Mouse (Mus musculus): ENCODE data around the gene Tnrc6b. TPM values are rescaled to one million over a fixed set of nuclear protein-coding genes. Genes with fewer than 3 reads are reported as not detected.
A peak's percentile ranks its signal among the peaks of the same experiment; 100 is the strongest.

Tnrc6b gene
- total RNA-seq, 2 experiments from 2014 or later = 138 to 245 TPM

DNA sequence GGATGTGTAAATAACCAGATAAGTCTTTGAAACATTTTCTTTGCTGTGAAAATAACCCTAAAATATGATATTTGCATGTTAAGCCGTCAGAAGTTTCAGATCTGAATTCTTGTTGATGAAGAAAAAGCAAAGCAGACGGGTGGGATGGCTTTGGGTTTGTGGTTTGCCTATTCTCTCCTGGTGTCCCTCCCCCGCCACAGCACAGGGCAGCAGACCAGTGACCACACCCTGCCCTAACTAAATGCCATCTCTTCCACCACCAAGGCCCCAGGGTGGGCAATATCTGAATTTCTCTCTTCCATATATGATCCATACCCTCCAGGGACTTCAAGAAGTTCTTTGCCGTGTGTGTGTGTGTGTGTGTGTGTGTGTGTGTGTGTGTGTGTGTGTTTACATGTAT, 227.5 kb downstream of the Tnrc6b start:
- no peak for ATAC-seq (replicated peaks; ENCODE audit: low FRiP score, poor library complexity, severe bottlenecking)

- ATAC-seq (replicated peaks; ENCODE audit: low FRiP score, poor library complexity, severe bottlenecking) = no peak
Measured at GRCm38 (mm10) chr15:80939401-80939800, 228.3 kb downstream of the Tnrc6b start.

DNA sequence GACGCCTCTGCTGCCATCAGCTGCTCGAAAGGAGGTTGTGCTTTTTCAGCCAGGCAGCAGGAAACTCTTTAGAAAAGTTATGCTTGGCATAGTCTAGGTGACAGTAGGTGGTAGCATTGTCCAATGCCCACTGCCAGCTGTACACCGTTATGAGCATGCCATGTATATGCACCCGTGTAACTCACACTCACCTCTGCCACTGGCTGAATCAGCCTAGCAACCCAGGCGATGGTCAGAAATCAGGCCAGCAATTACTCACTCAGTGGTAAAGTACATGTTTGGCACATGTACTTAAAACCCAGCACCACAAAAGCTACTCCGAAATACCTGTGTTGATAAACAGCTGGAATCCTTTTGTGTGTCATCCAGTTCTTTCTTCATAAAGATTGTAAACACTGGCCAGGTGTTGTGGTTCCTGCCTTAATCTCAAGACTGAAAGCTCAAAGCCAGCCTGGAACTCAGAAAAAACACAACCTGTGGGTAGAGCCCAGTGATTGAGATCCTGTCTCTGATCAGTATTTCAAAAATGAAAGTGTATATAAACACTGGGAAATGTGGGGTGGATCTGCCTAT, 230.4 kb downstream of the Tnrc6b start:
- no peak for ATAC-seq (replicated peaks; ENCODE audit: low FRiP score, poor library complexity, severe bottlenecking)

- ATAC-seq (replicated peaks; ENCODE audit: low FRiP score, poor library complexity, severe bottlenecking) = peak; percentile 44
Measured at GRCm38 (mm10) chr15:80945851-80946250, 234.7 kb downstream of the Tnrc6b start.

GRCm38 (mm10) chr15:80948145-80949135, 237.3 kb downstream of the Tnrc6b start, which contains the start of gene Adsl:
Gene Adsl (plus strand): TSS chr15:80948490.
- ATAC-seq (replicated peaks; ENCODE audit: low FRiP score, poor library complexity, severe bottlenecking) = peak; percentile 97

GRCm38 (mm10) chr15:80949431-80949830, 238.3 kb downstream of the Tnrc6b start:
- ATAC-seq (replicated peaks; ENCODE audit: low FRiP score, poor library complexity, severe bottlenecking) = no peak

DNA sequence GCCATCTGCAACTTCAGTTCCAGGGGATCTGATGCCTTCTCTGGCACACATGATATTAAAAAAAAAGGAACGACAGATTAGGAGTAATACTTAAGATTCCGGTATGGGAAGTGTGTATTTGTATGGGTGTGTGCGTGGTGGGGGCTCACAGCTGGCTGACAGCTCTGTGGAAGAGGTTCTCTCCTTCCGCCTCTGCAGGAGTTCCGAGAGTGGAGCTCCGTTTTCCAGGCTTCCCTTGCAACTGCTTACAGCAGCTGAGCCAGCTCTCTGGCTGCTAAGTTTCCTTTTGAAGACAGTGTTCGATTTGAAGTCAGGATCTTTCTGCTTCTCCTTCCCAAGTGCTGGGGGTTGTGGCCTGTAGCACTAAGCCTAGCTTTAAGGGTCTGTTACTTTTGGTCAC, 238.9 kb downstream of the Tnrc6b start:
- no peak for ATAC-seq (replicated peaks; ENCODE audit: low FRiP score, poor library complexity, severe bottlenecking)

DNA sequence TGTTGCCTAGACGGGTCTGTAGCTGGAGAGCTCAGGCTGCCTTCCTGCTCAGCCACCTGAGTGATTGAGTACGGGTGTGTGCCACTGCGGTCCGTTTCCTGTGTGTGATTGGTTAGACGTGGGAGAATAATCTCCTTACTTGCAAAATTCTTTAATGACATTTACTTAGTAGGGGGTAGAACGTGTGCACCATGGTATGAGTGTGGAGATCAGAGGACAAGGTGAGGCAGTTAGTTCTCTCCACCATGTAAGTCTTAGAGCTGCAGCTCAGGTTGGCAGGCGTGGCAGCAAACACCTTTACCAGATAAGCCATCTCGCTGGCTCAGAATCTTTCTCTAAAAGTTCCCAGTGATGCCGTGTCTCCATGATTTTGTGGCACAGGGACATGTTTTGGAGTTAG, 242.9 kb downstream of the Tnrc6b start:
- no peak for ATAC-seq (replicated peaks; ENCODE audit: low FRiP score, poor library complexity, severe bottlenecking)

- ATAC-seq (replicated peaks; ENCODE audit: low FRiP score, poor library complexity, severe bottlenecking) = no peak
Measured at GRCm38 (mm10) chr15:80954861-80955260, 243.7 kb downstream of the Tnrc6b start.

- no peak for ATAC-seq (replicated peaks; ENCODE audit: low FRiP score, poor library complexity, severe bottlenecking)
Measured at GRCm38 (mm10) chr15:80955836-80956438, 244.8 kb downstream of the Tnrc6b start.

DNA sequence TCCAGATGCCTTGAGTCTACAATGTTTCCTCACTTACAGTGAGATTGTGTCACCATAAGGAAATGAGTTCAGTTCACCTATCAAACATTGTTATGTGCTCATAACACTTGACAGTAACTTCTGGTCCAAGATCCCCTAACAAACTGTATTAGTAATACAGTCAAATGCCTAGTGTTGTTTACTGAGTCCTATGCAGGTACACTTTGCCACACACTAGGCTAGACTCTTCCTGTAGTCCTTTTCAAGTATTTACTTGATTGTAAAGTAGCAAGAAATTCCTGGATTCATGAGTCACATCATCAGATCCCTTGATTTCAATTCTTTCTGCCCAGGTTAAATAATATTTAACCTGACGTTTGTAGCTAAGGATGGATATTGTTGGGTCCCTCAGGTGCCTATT, 258.3 kb downstream of the Tnrc6b start:
- ATAC-seq (replicated peaks; ENCODE audit: low FRiP score, poor library complexity, severe bottlenecking) = no peak

DNA sequence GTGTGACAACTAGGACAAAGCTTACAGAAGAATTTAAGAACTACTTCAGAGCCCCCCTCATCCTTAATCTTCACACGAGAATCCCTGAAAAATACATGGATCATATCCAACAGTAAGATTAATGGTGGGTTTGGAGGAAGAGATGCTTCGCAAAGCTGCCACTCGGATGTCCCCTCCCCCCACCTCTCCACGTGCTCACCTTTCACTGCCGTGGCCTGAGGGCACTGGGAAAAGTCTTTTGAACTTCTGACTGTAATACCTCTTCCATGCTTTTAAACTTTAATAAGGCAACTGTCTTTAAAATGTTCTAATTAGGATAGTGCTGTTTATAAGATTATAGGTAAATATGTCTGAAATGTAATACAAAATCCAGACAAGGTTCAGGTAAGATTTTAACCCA, 263.2 kb downstream of the Tnrc6b start:
- no peak for ATAC-seq (replicated peaks; ENCODE audit: low FRiP score, poor library complexity, severe bottlenecking)

- no peak for ATAC-seq (replicated peaks; ENCODE audit: low FRiP score, poor library complexity, severe bottlenecking)
Measured at GRCm38 (mm10) chr15:80975666-80976065, 264.6 kb downstream of the Tnrc6b start.

DNA sequence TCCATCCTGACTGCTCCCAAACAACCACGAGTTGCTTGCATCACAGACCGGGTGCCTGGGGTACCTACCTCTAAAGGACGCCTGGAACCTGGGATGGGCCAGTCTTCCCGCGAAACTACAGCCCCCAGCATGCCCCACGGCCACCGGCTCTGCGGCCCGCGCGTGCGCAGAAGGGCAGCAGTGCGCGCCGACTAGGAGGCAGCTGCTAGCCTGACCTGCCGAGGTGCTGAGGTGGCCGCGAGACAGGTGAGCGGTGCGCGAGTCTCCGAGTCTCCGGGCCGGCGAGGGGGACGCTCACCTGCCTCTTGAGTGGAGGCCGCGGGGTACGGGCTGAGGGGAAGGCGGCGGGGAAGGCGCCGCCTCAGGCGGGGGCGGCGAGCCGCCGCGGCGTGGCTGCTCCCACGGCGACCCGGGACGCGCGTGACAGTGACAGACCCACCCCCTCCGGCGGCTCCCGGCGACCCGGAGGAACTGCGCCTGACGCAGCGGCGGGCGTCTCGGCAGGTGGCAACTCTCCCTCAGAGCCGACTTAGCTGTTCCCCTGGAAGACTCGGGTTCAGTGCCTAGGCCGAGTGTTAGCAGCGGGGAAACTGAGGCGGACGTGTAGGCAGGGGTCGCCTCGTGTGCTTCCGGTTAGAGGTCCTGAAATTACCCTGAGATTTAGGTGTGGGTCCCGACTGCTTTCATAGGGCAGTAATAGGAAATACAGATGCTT, 266.7 kb downstream of the Tnrc6b start, which contains the start of gene Sgsm3:
Gene Sgsm3 (plus strand): TSS at position 146 of the 715 bp plus-strand sequence.
- peak; percentile 94 for ATAC-seq (replicated peaks; ENCODE audit: low FRiP score, poor library complexity, severe bottlenecking)

DNA sequence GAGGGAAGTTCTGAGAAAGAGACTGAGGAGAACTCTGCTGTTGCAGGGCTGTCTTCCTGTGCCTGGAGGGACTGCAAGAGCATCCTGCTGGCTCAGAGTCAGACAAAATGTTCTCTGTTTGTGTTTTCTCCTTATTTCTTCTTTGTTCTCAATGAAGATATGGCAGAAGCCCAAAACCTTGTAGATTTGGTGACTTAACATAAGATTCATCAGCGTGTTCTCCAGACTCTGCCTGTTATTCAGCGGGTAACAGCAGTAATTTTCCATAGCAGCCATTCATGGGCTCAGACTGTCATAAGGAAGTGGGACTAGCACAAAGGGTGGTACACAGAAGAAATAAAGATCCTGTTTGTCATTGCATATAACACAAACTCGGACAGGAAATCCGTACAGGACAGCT, 268.5 kb downstream of the Tnrc6b start:
- ATAC-seq (replicated peaks; ENCODE audit: low FRiP score, poor library complexity, severe bottlenecking) = no peak

DNA sequence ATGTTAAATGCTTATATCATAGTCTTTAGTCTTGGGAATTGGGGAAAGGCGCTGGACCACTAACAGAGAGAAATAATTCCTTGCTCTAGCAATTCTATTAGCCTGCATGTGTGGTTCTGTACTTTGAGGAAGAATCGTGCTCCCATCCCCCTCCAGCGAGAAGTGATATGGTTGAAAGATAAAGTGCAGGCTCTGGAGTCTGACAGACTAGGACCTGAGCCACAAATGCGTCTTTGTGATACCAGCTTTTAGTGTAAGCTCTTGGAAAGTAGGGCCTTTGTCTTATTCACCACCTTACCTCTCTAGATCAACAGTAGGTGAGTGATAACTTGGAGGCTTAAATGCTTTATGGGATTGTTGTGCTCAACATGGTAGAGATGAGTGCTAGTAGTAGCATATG, 270.1 kb downstream of the Tnrc6b start:
- no peak for ATAC-seq (replicated peaks; ENCODE audit: low FRiP score, poor library complexity, severe bottlenecking)

GRCm38 (mm10) chr15:80983264-80983663, 272.2 kb downstream of the Tnrc6b start:
- ATAC-seq (replicated peaks; ENCODE audit: low FRiP score, poor library complexity, severe bottlenecking) = no peak

DNA sequence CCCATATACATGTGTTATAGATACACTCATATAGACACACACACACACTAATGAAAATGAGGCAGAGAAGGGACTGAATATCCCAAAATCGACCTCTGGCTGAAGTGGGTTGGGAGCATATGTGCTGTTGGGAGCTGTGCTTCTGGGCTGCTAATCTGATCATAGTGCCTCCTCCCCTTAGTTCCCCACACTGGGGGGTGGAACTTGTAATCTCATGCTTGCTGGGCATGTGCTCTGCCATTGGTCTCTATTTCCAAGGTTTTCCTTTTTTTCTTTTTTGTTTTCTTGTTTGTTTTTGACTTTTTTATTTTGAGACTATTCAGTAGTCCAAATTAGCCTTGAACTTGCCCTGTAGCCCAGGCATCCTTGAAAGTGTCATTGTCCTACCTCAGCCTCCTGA, 277.2 kb downstream of the Tnrc6b start:
- no peak for ATAC-seq (replicated peaks; ENCODE audit: low FRiP score, poor library complexity, severe bottlenecking)

- no peak for ATAC-seq (replicated peaks; ENCODE audit: low FRiP score, poor library complexity, severe bottlenecking)
Measured at GRCm38 (mm10) chr15:80989712-80990111, 278.6 kb downstream of the Tnrc6b start.
